Mouse (Mus musculus) bone marrow, adult 2 months (tissue): ENCODE results near the gene Hfm1. TPM values are rescaled to one million over a fixed set of nuclear protein-coding genes. Genes with fewer than 3 reads are reported as not detected.

ENCODE experiments used
- H3K27ac ChIP-seq: fragments of 200-500 bp; 2 replicates; pipeline ENCODE4 v1.5.1; 2012; ENCODE audit warnings: low read depth, mild to moderate bottlenecking, control low read depth, inconsistent platforms, low read length; ENCODE audit not compliant: control insufficient read depth, poor library complexity, insufficient read depth
- H3K4me1 ChIP-seq: fragments of 200-500 bp; 2 replicates; pipeline ENCODE4 v1.6.1; 2011; ENCODE audit warnings: low read length; ENCODE audit not compliant: control insufficient read depth, insufficient read depth
- H3K4me3 ChIP-seq: fragments of 200-500 bp; replicated peaks from 2 replicates; pipeline ENCODE3; 2011; ENCODE audit warnings: mild to moderate bottlenecking, low read depth, low read length, control low read depth; ENCODE audit not compliant: control insufficient read depth
- CTCF ChIP-seq: fragments of 200-500 bp; IDR thresholded peaks from 2 replicates; pipeline ENCODE4 v1.5.1; 2011; ENCODE audit warnings: low read length, control low read depth; ENCODE audit not compliant: control insufficient read depth, insufficient read depth
- POLR2A ChIP-seq: fragments of 200-500 bp; IDR thresholded peaks from 2 replicates; pipeline ENCODE4 v1.6.1; 2011; ENCODE audit warnings: low read depth, mild to moderate bottlenecking, control low read depth, low read length, borderline replicate concordance; ENCODE audit not compliant: control insufficient read depth
- WGBS: fragments of 180-500 bp; shearing (Covaris S2); methylation state at CpG from one replicate; pipeline ENCODE4 v1.1.7; 2018; 5-methylcytosine and 5-hydroxymethylcytosine counted together
- polyA plus RNA-seq: library from polyadenylated mRNA; stranded (reverse); fragments of >200 nt; gene quantifications from 2 replicates; pipeline ENCODE4 v1.2.4, GENCODE M21; 2011; ENCODE audit warnings: low replicate concordance; ENCODE audit not compliant: missing spikeins, insufficient read depth, insufficient read length

The Hfm1 gene
- polyA plus RNA-seq, 1 experiment: not detected

- H3K27ac ChIP-seq: no peak overlapping the region
- H3K4me3 ChIP-seq: no peak overlapping the region
- TF ChIP-seq POLR2A: no peak
- peak; percentile 96 for TF ChIP-seq CTCF
- WGBS: 7% methylated on average over 32 of the region's 32 CpGs
- H3K4me1 ChIP-seq: peaks cover 2% of the 10 kb centered on the region; the same call in 1 of the 2 replicates
These were observed 124.0 kb downstream of the Hfm1 start for GRCm38 (mm10) chr5:106801886-106802798.

DNA sequence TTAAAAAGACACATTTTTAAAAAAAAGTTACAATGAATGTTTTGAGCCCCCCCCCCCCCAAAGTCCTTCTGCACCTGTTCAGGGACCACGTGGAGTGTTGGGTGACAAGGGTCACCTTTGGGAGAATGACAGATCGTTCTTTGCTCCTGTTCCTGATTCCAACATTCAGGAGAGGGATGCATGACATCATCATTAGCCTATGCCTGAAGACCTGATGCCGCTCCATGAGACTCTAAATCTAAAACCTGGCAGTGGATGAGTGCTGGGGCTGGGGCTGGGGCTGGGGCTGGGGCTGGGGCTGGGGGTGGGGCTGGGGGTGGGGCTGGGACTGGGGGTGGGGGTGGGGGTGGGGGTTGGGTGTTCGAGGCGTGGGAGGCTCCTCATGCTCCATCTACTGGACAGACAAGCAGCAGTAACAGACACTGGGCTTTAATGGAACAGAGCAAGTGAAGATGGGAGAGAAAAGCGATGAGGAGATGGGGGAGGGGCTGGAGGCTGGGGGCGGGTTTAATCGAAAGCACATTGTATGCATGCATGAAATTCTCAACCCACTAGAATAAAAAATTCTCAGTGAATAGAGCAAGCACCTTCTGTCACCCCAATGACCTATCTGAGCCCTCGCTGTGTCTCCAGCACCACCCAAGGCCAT is 124.8 kb downstream of the Hfm1 start:
- H3K4me3 ChIP-seq: no peak overlapping the region
- TF ChIP-seq POLR2A (no peak), CTCF (no peak)
- no peak overlapping the region for H3K27ac ChIP-seq
- H3K4me1 ChIP-seq: peaks cover 2% of the 10 kb centered on the region; the same call in 1 of the 2 replicates
- WGBS: 38% methylated on average over 9 of the region's 9 CpGs

- WGBS: 79% methylated on average over 5 of the region's 5 CpGs
- H3K4me1 ChIP-seq: peaks cover under 1% of the 10 kb centered on the region; the same call in 1 of the 2 replicates
- no peak overlapping the region for H3K4me3 ChIP-seq
- H3K27ac ChIP-seq: no peak overlapping the region
- no peak for TF ChIP-seq POLR2A
- no peak for TF ChIP-seq CTCF
These were observed 128.2 kb downstream of the Hfm1 start for GRCm38 (mm10) chr5:106797896-106798295.

GRCm38 (mm10) chr5:106791241-106791572 is 134.9 kb downstream of the Hfm1 start:
- TF ChIP-seq CTCF: peak; percentile 54
- TF ChIP-seq POLR2A: no peak
- 10% methylated on average over 6 of the region's 6 CpGs for WGBS
- H3K27ac ChIP-seq: no peak overlapping the region
- no peak overlapping the region for H3K4me3 ChIP-seq
- H3K4me1 ChIP-seq: no peaks in the 10 kb centered on the region

DNA sequence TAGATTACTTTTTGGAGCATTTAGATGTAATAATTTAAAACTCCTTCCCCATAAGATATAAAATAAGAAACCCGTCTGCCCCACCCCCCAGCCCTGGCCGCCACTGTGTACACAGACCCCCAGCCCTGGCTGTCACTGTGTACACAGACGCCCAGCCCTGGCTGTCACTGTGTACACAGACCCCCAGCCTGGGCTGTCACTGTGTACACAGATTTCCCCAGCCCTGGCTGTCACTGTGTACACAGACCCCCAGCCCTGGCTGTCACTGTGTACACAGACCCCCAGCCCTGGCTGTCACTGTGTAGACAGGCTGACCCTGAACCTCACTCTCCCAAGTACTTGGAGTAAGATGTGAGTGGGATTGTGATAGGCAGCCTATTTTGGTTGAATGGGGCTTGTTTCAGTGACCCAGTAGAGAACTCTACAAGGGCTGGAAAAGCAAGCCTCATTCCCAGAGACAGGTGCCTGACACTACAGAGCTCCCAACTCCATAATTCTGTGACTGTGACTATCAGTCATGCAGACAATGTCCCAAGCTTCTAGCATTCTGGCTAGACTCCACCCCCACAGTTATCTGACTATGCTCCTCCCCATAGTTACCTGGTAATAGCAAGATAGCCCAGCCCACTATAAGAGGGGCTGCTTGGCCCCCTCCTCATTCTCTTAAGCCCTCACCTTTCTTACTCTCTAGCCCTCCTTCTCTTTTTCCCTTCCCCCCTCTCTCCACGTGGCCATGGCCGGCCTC is 135.5 kb downstream of the Hfm1 start:
- Histone ChIP-seq H3K4me1 (no peaks in the 10 kb centered on the region), H3K27ac (no peak overlapping the region), H3K4me3 (no peak overlapping the region)
- WGBS: 44% methylated on average over 5 of the region's 5 CpGs
- no peak for TF ChIP-seq POLR2A
- no peak for TF ChIP-seq CTCF

Other genes starting within 250 kb of the Hfm1 start
- 16.5 and 29.5 TPM in 2 replicates for gene Zfp644, start 229.0 kb downstream of the Hfm1 start, polyA plus RNA-seq
- gene Cdc7, start 38.0 kb upstream of the Hfm1 start, polyA plus RNA-seq: 23.6 and 30.9 TPM in 2 replicates